Mouse (Mus musculus) MEL (cell line): ENCODE data around the gene Slc2a2.

Experiments
- CTCF ChIP-seq, 3 experiments: IDR thresholded peaks in 2 of 3; conservative IDR thresholded peaks in 1 of 3; 2 replicates each; pipeline ENCODE4 v1.5.1; 2011 to 2012; ENCODE audit warnings: low read length in 3 of 3, low read depth in 2 of 3, mild to moderate bottlenecking in 2 of 3, improper control_type of control experiment in 1 of 3, inconsistent platforms in 1 of 3, mixed read lengths in 1 of 3, moderate library complexity in 1 of 3; ENCODE audit not compliant: control insufficient read depth in 1 of 3, insufficient read depth in 1 of 3, poor library complexity in 1 of 3, severe bottlenecking in 1 of 3
- POLR2AphosphoS2 ChIP-seq: IDR thresholded peaks from 2 replicates; pipeline ENCODE4 v1.6.1; 2011; ENCODE audit warnings: low read length, improper control_type of control experiment
- SIN3A ChIP-seq: IDR thresholded peaks from 2 replicates; pipeline ENCODE4 v1.6.1; 2012; ENCODE audit warnings: low read length, improper control_type of control experiment, inconsistent platforms
- ZC3H11A ChIP-seq: IDR thresholded peaks from 2 replicates; pipeline ENCODE4 v1.6.1; 2012; ENCODE audit warnings: low read depth, mild to moderate bottlenecking, inconsistent platforms, low read length, improper control_type of control experiment

GRCm38 (mm10) chr3:28776491-28776890 lies 78.8 kb downstream of the Slc2a2 start:
- TF ChIP-seq POLR2AphosphoS2 (no peak), CTCF (IDR thresholded peaks at IDR 0.05 in 2 of 3, conservative IDR thresholded peaks at IDR 0.05 in 1 of 3; ENCODE audit: control insufficient read depth in 1 of 3, insufficient read depth in 1 of 3, low read depth in 2 of 3, low read length in 3 of 3, poor library complexity in 1 of 3, severe bottlenecking in 1 of 3) (no peak), ZC3H11A (no peak), SIN3A (no peak)
